Mouse (Mus musculus): ENCODE data around the gene Espn. TPM values are rescaled to one million over a fixed set of nuclear protein-coding genes. Genes with fewer than 3 reads are reported as not detected.

Gene Espn
- 0.90 and 1.2 TPM in 2 replicates for polyA plus RNA-seq (2014; fragmentation: Nextera tagmentation; extraction: Ambion mirVana)

GRCm38 (mm10) chr4:152151966-152152544 lies at the start of gene Espn:
Gene Espn (minus strand): TSS chr4:152152371.
- Histone ChIP-seq H3K27me3 (ENCODE audit: control insufficient read depth, insufficient read depth, low read length) (peaks cover 44% of the 10 kb centered on the region), H3K9ac (ENCODE audit: low read length) (no peak within 1 kb of the TSS), H3K4me2 (ENCODE audit: low read depth, low read length, severe bottlenecking) (peak within 1 kb of the TSS; percentile 61), H3K27ac (ENCODE audit: low read depth, low read length) (no peak within 1 kb of the TSS), H3K9me3 (ENCODE audit: control insufficient read depth, low read length) (no peaks in the 10 kb centered on the region), H3K36me3 (ENCODE audit: control insufficient read depth, insufficient read depth, low read length) (no peaks in the 10 kb centered on the region), H3K4me3 (ENCODE audit: low read depth, low read length) (peak within 1 kb of the TSS; percentile 32), H3K4me1 (replicated peaks; ENCODE audit: control insufficient read depth, insufficient read depth, low read length) (peaks cover 6% of the 10 kb centered on the region)
- WGBS: under 1% methylated on average over 47 of the region's 57 CpGs
- DNase-seq (ENCODE audit: low spot score) (peak; percentile 87), ATAC-seq (replicated peaks; ENCODE audit: low FRiP score) (peak; percentile 69)

GRCm38 (mm10) chr4:152201492-152201891 lies 49.3 kb upstream of the Espn start:
- Histone ChIP-seq H3K36me3 (ENCODE audit: control insufficient read depth, insufficient read depth, low read length) (no peaks in the 10 kb centered on the region), H3K4me3 (ENCODE audit: low read depth, low read length) (no peak overlapping the region), H3K4me2 (ENCODE audit: low read depth, low read length, severe bottlenecking) (no peak overlapping the region), H3K4me1 (replicated peaks; ENCODE audit: control insufficient read depth, insufficient read depth, low read length) (peaks cover 3% of the 10 kb centered on the region; the same call in 1 of the 2 replicates), H3K9ac (ENCODE audit: low read length) (no peak overlapping the region), H3K27ac (ENCODE audit: low read depth, low read length) (no peak overlapping the region), H3K27me3 (ENCODE audit: control insufficient read depth, insufficient read depth, low read length) (no peaks in the 10 kb centered on the region), H3K9me3 (ENCODE audit: control insufficient read depth, low read length) (no peaks in the 10 kb centered on the region)
- DNase-seq (ENCODE audit: low spot score) (no peak), ATAC-seq (replicated peaks; ENCODE audit: low FRiP score) (no peak)
- 84% methylated on average over 6 of the region's 6 CpGs for WGBS

GRCm38 (mm10) chr4:152199617-152200016 lies 47.4 kb upstream of the Espn start:
- H3K9ac ChIP-seq (ENCODE audit: low read length): no peak overlapping the region
- H3K9me3 ChIP-seq (ENCODE audit: control insufficient read depth, low read length): no peaks in the 10 kb centered on the region
- no peaks in the 10 kb centered on the region for H3K36me3 ChIP-seq (ENCODE audit: control insufficient read depth, insufficient read depth, low read length)
- H3K27ac ChIP-seq (ENCODE audit: low read depth, low read length): no peak overlapping the region
- no peaks in the 10 kb centered on the region for H3K27me3 ChIP-seq (ENCODE audit: control insufficient read depth, insufficient read depth, low read length)
- no peak for DNase-seq (ENCODE audit: low spot score)
- 86% methylated on average over 1 of the region's 1 CpGs for WGBS
- no peak for ATAC-seq (replicated peaks; ENCODE audit: low FRiP score)
- H3K4me1 ChIP-seq (replicated peaks; ENCODE audit: control insufficient read depth, insufficient read depth, low read length): peaks cover 3% of the 10 kb centered on the region; the same call in 1 of the 2 replicates
- H3K4me2 ChIP-seq (ENCODE audit: low read depth, low read length, severe bottlenecking): no peak overlapping the region
- H3K4me3 ChIP-seq (ENCODE audit: low read depth, low read length): no peak overlapping the region

GRCm38 (mm10) chr4:152197545-152197944 lies 45.4 kb upstream of the Espn start:
- Histone ChIP-seq H3K9ac (ENCODE audit: low read length) (no peak overlapping the region), H3K4me3 (ENCODE audit: low read depth, low read length) (no peak overlapping the region), H3K9me3 (ENCODE audit: control insufficient read depth, low read length) (no peaks in the 10 kb centered on the region), H3K4me2 (ENCODE audit: low read depth, low read length, severe bottlenecking) (no peak overlapping the region), H3K27me3 (ENCODE audit: control insufficient read depth, insufficient read depth, low read length) (no peaks in the 10 kb centered on the region), H3K27ac (ENCODE audit: low read depth, low read length) (no peak overlapping the region), H3K4me1 (replicated peaks; ENCODE audit: control insufficient read depth, insufficient read depth, low read length) (no peaks in the 10 kb centered on the region), H3K36me3 (ENCODE audit: control insufficient read depth, insufficient read depth, low read length) (no peaks in the 10 kb centered on the region)
- DNase-seq (ENCODE audit: low spot score): no peak
- ATAC-seq (replicated peaks; ENCODE audit: low FRiP score): no peak
- 83% methylated on average over 5 of the region's 5 CpGs for WGBS

GRCm38 (mm10) chr4:152196276-152196675 lies 44.1 kb upstream of the Espn start:
- Histone ChIP-seq H3K27ac (ENCODE audit: low read depth, low read length) (no peak overlapping the region), H3K4me2 (ENCODE audit: low read depth, low read length, severe bottlenecking) (no peak overlapping the region), H3K9ac (ENCODE audit: low read length) (no peak overlapping the region), H3K27me3 (ENCODE audit: control insufficient read depth, insufficient read depth, low read length) (no peaks in the 10 kb centered on the region), H3K36me3 (ENCODE audit: control insufficient read depth, insufficient read depth, low read length) (no peaks in the 10 kb centered on the region), H3K9me3 (ENCODE audit: control insufficient read depth, low read length) (no peaks in the 10 kb centered on the region), H3K4me3 (ENCODE audit: low read depth, low read length) (no peak overlapping the region), H3K4me1 (replicated peaks; ENCODE audit: control insufficient read depth, insufficient read depth, low read length) (no peaks in the 10 kb centered on the region)
- ATAC-seq (replicated peaks; ENCODE audit: low FRiP score) (no peak), DNase-seq (ENCODE audit: low spot score) (no peak)
- 85% methylated on average over 8 of the region's 9 CpGs for WGBS

- Histone ChIP-seq H3K9ac (ENCODE audit: low read length) (no peak overlapping the region), H3K9me3 (ENCODE audit: control insufficient read depth, low read length) (no peaks in the 10 kb centered on the region), H3K27me3 (ENCODE audit: control insufficient read depth, insufficient read depth, low read length) (no peaks in the 10 kb centered on the region), H3K4me3 (ENCODE audit: low read depth, low read length) (no peak overlapping the region), H3K27ac (ENCODE audit: low read depth, low read length) (no peak overlapping the region), H3K36me3 (ENCODE audit: control insufficient read depth, insufficient read depth, low read length) (no peaks in the 10 kb centered on the region), H3K4me2 (ENCODE audit: low read depth, low read length, severe bottlenecking) (no peak overlapping the region), H3K4me1 (replicated peaks; ENCODE audit: control insufficient read depth, insufficient read depth, low read length) (no peaks in the 10 kb centered on the region; the same call in 1 of the 2 replicates)
- no peak for DNase-seq (ENCODE audit: low spot score)
- 86% methylated on average over 3 of the region's 3 CpGs for WGBS
- ATAC-seq (replicated peaks; ENCODE audit: low FRiP score): no peak
Measured at GRCm38 (mm10) chr4:152194476-152195175, 42.5 kb upstream of the Espn start.

- Histone ChIP-seq H3K4me1 (replicated peaks; ENCODE audit: control insufficient read depth, insufficient read depth, low read length) (no peaks in the 10 kb centered on the region; the same call in 1 of the 2 replicates), H3K9me3 (ENCODE audit: control insufficient read depth, low read length) (no peaks in the 10 kb centered on the region), H3K9ac (ENCODE audit: low read length) (no peak overlapping the region), H3K36me3 (ENCODE audit: control insufficient read depth, insufficient read depth, low read length) (no peaks in the 10 kb centered on the region), H3K27me3 (ENCODE audit: control insufficient read depth, insufficient read depth, low read length) (no peaks in the 10 kb centered on the region), H3K4me2 (ENCODE audit: low read depth, low read length, severe bottlenecking) (no peak overlapping the region), H3K4me3 (ENCODE audit: low read depth, low read length) (no peak overlapping the region), H3K27ac (ENCODE audit: low read depth, low read length) (no peak overlapping the region)
- ATAC-seq (replicated peaks; ENCODE audit: low FRiP score) (no peak), DNase-seq (ENCODE audit: low spot score) (no peak)
- 44% methylated on average over 4 of the region's 4 CpGs for WGBS
Measured at GRCm38 (mm10) chr4:152192569-152192968, 40.4 kb upstream of the Espn start.

GRCm38 (mm10) chr4:152190701-152191100 lies 38.5 kb upstream of the Espn start:
- ATAC-seq (replicated peaks; ENCODE audit: low FRiP score) (no peak), DNase-seq (ENCODE audit: low spot score) (no peak)
- no peak overlapping the region for H3K4me2 ChIP-seq (ENCODE audit: low read depth, low read length, severe bottlenecking)
- H3K9me3 ChIP-seq (ENCODE audit: control insufficient read depth, low read length): no peaks in the 10 kb centered on the region
- WGBS: 85% methylated on average over 5 of the region's 5 CpGs
- no peaks in the 10 kb centered on the region for H3K36me3 ChIP-seq (ENCODE audit: control insufficient read depth, insufficient read depth, low read length)
- no peak overlapping the region for H3K4me3 ChIP-seq (ENCODE audit: low read depth, low read length)
- H3K27ac ChIP-seq (ENCODE audit: low read depth, low read length): no peak overlapping the region
- no peaks in the 10 kb centered on the region for H3K27me3 ChIP-seq (ENCODE audit: control insufficient read depth, insufficient read depth, low read length)
- peaks cover 8% of the 10 kb centered on the region for H3K4me1 ChIP-seq (replicated peaks; ENCODE audit: control insufficient read depth, insufficient read depth, low read length)
- H3K9ac ChIP-seq (ENCODE audit: low read length): no peak overlapping the region
